Mouse (Mus musculus) midbrain, embryonic 15.5 days (tissue): ENCODE data around the gene H2-M10.1. TPM values are rescaled to one million over a fixed set of nuclear protein-coding genes. Genes with fewer than 3 reads are reported as not detected.

Experiments
- ATAC-seq: fragments of 200-750 bp; cut with Nextera tagmentation; replicated peaks from 2 replicates; pipeline ENCODE4 v1.8.0; 2017; ENCODE audit warnings: moderate TSS enrichment
- H3K27ac ChIP-seq: fragments of 300-500 bp; sonication (generic); 2 replicates; pipeline ENCODE4 v1.5.1; 2015; ENCODE audit warnings: mild to moderate bottlenecking, inconsistent platforms
- H3K27me3 ChIP-seq: fragments of 300-500 bp; sonication (generic); replicated peaks from 2 replicates; pipeline ENCODE4 v1.6.1; 2015; ENCODE audit warnings: inconsistent platforms
- H3K36me3 ChIP-seq: fragments of 300-500 bp; sonication (generic); replicated peaks from 2 replicates; pipeline ENCODE4 v1.6.1; 2015; ENCODE audit warnings: inconsistent platforms
- H3K4me1 ChIP-seq: fragments of 300-500 bp; sonication (generic); 2 replicates; pipeline ENCODE4 v1.6.1; 2015; ENCODE audit warnings: inconsistent platforms
- H3K4me2 ChIP-seq: fragments of 300-500 bp; sonication (generic); 2 replicates; pipeline ENCODE4 v1.6.1; 2015; ENCODE audit warnings: inconsistent platforms, mild to moderate bottlenecking, moderate library complexity
- H3K4me3 ChIP-seq: fragments of 300-500 bp; sonication (generic); 2 replicates; pipeline ENCODE4 v1.5.1; 2015; ENCODE audit warnings: mild to moderate bottlenecking, inconsistent platforms
- H3K9ac ChIP-seq: fragments of 300-500 bp; sonication (generic); 2 replicates; pipeline ENCODE4 v1.6.1; 2015; ENCODE audit warnings: mild to moderate bottlenecking, inconsistent platforms
- H3K9me3 ChIP-seq: fragments of 300-500 bp; sonication (generic); 2 replicates; pipeline ENCODE4 v1.6.1; 2016; ENCODE audit warnings: inconsistent platforms
- WGBS: fragments of 180-500 bp; shearing (Covaris S2); methylation state at CpG from one replicate; pipeline ENCODE4 v1.1.7; 2015; ENCODE audit warnings: mixed read lengths; 5-methylcytosine and 5-hydroxymethylcytosine counted together
- polyA plus RNA-seq: library from polyadenylated mRNA; unstranded; fragments of >200 nt; fragmentation: Nextera tagmentation; extraction: Ambion mirVana; gene quantifications from 2 replicates; pipeline ENCODE4 v1.2.1, GENCODE M21; 2015

The H2-M10.1 gene
- polyA plus RNA-seq, 1 experiment from 2014 or later, result not detected

DNA sequence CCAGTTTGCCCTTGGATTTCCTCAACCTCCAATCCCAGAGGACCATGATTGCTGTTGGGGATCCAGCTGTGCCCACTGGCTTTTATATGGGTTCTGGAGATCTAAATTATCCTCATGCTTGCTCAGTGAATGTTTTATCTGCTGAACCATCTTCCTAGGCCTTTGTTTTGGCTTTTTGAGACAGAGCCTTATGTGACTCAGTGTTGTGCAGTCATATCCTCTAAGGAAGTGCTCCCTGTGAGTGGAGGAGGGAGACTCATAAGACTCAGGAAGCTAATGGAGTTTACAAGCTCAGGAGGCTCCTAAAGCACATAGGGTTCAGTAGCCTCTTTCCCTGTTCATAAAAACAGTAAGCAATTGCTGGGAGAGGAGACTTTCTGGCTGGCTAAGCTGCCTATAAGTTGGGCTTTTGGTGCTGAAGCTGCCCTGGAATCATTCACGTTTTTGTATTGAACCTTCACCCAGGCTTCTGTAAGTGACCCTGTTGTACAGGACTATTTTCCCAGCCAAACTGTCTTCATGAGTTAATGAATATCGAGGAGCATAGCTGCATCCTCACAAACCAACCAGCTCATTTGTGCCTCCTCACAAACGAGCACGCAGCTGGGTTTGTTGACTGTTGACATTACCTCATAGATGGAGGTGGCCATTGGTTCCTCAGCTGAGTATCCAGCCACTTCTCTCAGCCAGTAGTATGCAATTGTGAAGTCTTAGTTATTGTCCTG lies 44.3 kb downstream of the H2-M10.1 start:
- H3K4me1 ChIP-seq, result no peaks in the 10 kb centered on the region
- WGBS, result 92% methylated on average over 4 of the region's 4 CpGs
- no peak overlapping the region for H3K27ac ChIP-seq
- peaks cover 13% of the 10 kb centered on the region; the same call in 1 of the 2 replicates for H3K36me3 ChIP-seq
- no peak overlapping the region for H3K4me3 ChIP-seq
- no peaks in the 10 kb centered on the region for H3K27me3 ChIP-seq
- H3K4me2 ChIP-seq, result no peak overlapping the region
- H3K9ac ChIP-seq, result no peak overlapping the region
- no peaks in the 10 kb centered on the region for H3K9me3 ChIP-seq
- no peak for ATAC-seq

DNA sequence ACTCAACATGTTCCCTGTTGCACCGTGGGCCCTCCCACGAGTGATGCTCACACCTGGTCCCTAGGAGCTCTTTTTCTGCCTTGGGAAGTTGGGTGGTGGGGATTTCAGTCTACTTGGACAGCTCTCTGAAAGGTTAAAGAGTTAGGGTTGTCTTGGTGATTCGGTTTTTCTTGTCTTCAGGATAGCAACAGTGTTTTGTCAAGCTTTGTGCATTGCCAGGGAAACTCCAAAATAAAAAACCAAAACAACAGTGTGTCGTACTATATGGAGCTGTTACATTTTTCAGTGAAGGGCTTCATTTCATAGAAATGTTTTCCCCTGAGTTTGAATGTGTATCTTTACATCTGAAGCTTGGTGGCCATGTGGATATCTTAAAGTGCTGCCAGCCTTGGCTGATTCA lies 51.2 kb downstream of the H2-M10.1 start:
- Histone ChIP-seq H3K27me3 (no peaks in the 10 kb centered on the region), H3K4me2 (no peak overlapping the region), H3K9ac (no peak overlapping the region), H3K4me3 (no peak overlapping the region), H3K36me3 (no peaks in the 10 kb centered on the region), H3K27ac (no peak overlapping the region), H3K4me1 (peaks cover 30% of the 10 kb centered on the region), H3K9me3 (no peaks in the 10 kb centered on the region)
- 93% methylated on average over 4 of the region's 4 CpGs for WGBS
- no peak for ATAC-seq

DNA sequence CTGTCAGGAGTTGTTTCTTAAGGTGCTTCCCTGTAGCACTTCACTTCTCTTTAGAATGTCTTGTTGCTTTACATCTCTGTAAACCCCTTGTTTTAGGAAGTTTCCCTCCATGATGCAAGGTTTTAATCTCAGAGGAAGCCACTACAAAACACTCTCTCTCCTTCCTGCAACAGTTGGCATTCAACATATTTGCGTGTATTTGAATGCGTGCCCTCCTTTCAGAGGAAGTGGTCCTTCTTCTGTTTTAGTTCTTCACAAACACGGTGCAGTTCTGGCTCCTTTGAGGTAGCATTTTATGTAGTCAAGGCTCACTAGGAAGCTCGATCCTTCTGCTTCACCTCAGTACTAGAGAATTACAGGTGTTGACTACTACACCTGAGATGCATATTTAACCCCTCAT lies 52.2 kb downstream of the H2-M10.1 start:
- no peak overlapping the region for H3K27ac ChIP-seq
- WGBS, result 94% methylated on average over 4 of the region's 4 CpGs
- no peaks in the 10 kb centered on the region for H3K36me3 ChIP-seq
- peaks cover 32% of the 10 kb centered on the region for H3K4me1 ChIP-seq
- ATAC-seq, result no peak
- no peaks in the 10 kb centered on the region for H3K9me3 ChIP-seq
- no peak overlapping the region for H3K9ac ChIP-seq
- H3K4me2 ChIP-seq, result peak overlapping the region; percentile 88; the same call in 1 of the 2 replicates
- no peaks in the 10 kb centered on the region for H3K27me3 ChIP-seq
- no peak overlapping the region for H3K4me3 ChIP-seq

Other genes with a start within 250 kb of the H2-M10.1 start
- gene Gm19684, start 204.5 kb downstream of the H2-M10.1 start, polyA plus RNA-seq, result not detected in 2 replicates
- not detected in 2 replicates for gene Gm7030, start 196.7 kb downstream of the H2-M10.1 start, polyA plus RNA-seq
- not detected in 2 replicates for gene Gm8909, start 157.6 kb downstream of the H2-M10.1 start, polyA plus RNA-seq
- 0.14 TPM in 1 of 2 replicates, not detected in the other for gene H2-T3, start 135.9 kb downstream of the H2-M10.1 start, polyA plus RNA-seq
- 124 and 138 TPM in 2 replicates for gene Rpp21, start 68.1 kb downstream of the H2-M10.1 start, polyA plus RNA-seq
- gene Trim39, start 53.9 kb downstream of the H2-M10.1 start, polyA plus RNA-seq, result 29.0 and 31.2 TPM in 2 replicates
- 0.20 and 0.35 TPM in 2 replicates for gene H2-M10.2, start 39.7 kb downstream of the H2-M10.1 start, polyA plus RNA-seq
- not detected in 2 replicates for gene H2-M10.3, start 42.3 kb upstream of the H2-M10.1 start, polyA plus RNA-seq
- not detected in 2 replicates for gene H2-M10.4, start 136.2 kb upstream of the H2-M10.1 start, polyA plus RNA-seq
- gene H2-M11, start 220.9 kb upstream of the H2-M10.1 start, polyA plus RNA-seq, result not detected in 2 replicates